Mouse (Mus musculus) gastrocnemius, postnatal 14 days (tissue): ENCODE measurements at regions not wholly inside any gene's neighbourhood (a gene's known extent, or its start where the extent isn't known, plus 50 kb on each side); places are given as distances from the start of the nearest gene placed in this dataset.

Experiments used
- DNase-seq: peaks from one replicate; pipeline ENCODE4 v3.0.0; 2021; ENCODE audit warnings: mixed read lengths
- intact Hi-C: fragments of 180-260 bp; cut with DNase I; formaldehyde crosslinking; loops from one replicate; pipeline ENCODE4 v1.15.1; 2025; ENCODE audit warnings: low total_unique reads

GRCm38 (mm10) chr9:85458356-85458755 is 131.2 kb upstream of the Tent5a start:
- DNase-seq: no peak
- intact Hi-C loops: no loop called here

- no peak for DNase-seq
- intact Hi-C loops: no loop called here
Measured at GRCm38 (mm10) chr9:85457400-85457799, 130.3 kb upstream of the Tent5a start.

GRCm38 (mm10) chr9:85455382-85455781 is 128.2 kb upstream of the Tent5a start:
- intact Hi-C loops: no loop called here
- no peak for DNase-seq

- intact Hi-C loops: no loop called here
- DNase-seq: no peak
Measured at GRCm38 (mm10) chr9:85452196-85452857, 125.2 kb upstream of the Tent5a start.

GRCm38 (mm10) chr9:85451349-85451748 is 124.2 kb upstream of the Tent5a start:
- no peak for DNase-seq
- intact Hi-C loops: no loop called here

GRCm38 (mm10) chr9:85450877-85451276 is 123.7 kb upstream of the Tent5a start:
- no peak for DNase-seq
- intact Hi-C loops: no loop called here

- intact Hi-C loops: no loop called here
- no peak for DNase-seq
Measured at GRCm38 (mm10) chr9:85449493-85449892, 122.3 kb upstream of the Tent5a start.

- DNase-seq: no peak
- intact Hi-C loops: no loop called here
Measured at GRCm38 (mm10) chr9:85442761-85443505, 115.8 kb upstream of the Tent5a start.

- intact Hi-C loops: no loop called here
- no peak for DNase-seq
Measured at GRCm38 (mm10) chr9:85439664-85440063, 112.5 kb upstream of the Tent5a start.

- intact Hi-C loops: no loop called here
- no peak for DNase-seq
Measured at GRCm38 (mm10) chr9:85432220-85432619, 105.1 kb upstream of the Tent5a start.

GRCm38 (mm10) chr9:85426809-85427208 is 99.7 kb upstream of the Tent5a start:
- no peak for DNase-seq
- intact Hi-C loops: no loop called here

GRCm38 (mm10) chr9:85423908-85424307 is 96.8 kb upstream of the Tent5a start:
- DNase-seq: no peak
- intact Hi-C loops: no loop called here

- intact Hi-C loops: no loop called here
- no peak for DNase-seq
Measured at GRCm38 (mm10) chr9:85414391-85414790, 87.2 kb upstream of the Tent5a start.

GRCm38 (mm10) chr9:85413813-85414212 is 86.7 kb upstream of the Tent5a start:
- no peak for DNase-seq
- intact Hi-C loops: no loop called here

GRCm38 (mm10) chr9:85410643-85411296 is 83.6 kb upstream of the Tent5a start:
- intact Hi-C loops: no loop called here
- peak; percentile 15 for DNase-seq

GRCm38 (mm10) chr9:85409974-85410506 is 82.9 kb upstream of the Tent5a start:
- DNase-seq: no peak
- intact Hi-C loops: no loop called here

- peak; percentile 3 for DNase-seq
- intact Hi-C loops: no loop called here
Measured at GRCm38 (mm10) chr9:85408461-85408860, 81.3 kb upstream of the Tent5a start.

GRCm38 (mm10) chr9:85407592-85407991 is 80.4 kb upstream of the Tent5a start:
- intact Hi-C loops: no loop called here
- DNase-seq: peak; percentile 2

GRCm38 (mm10) chr9:85401736-85402135 is 74.6 kb upstream of the Tent5a start:
- intact Hi-C loops: no loop called here
- no peak for DNase-seq

GRCm38 (mm10) chr9:85400600-85401313 is 73.6 kb upstream of the Tent5a start:
- intact Hi-C loops: no loop called here
- no peak for DNase-seq
